Mouse (Mus musculus): ENCODE measurements around the gene Padi4.

DNA sequence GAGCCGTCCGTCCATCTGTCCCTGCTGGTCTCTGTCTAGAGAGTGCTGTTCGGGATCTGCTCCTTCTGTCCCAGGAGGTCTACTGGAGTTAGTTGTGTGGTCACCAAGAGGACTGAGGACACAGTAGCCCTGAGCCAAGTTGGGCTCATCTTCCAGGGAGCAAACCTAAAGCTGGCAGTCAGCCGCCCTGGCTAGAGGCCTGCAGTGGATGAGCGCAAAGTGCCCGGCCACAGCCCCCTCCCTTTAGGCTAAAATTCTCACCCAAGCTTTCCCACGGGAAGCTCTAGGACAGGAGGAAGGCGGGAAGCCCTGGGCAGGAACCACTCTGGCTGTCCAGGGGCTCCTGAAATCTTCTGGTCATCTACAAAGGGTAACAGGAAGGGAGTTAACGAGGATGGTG is 51.3 kb downstream of the Padi4 start:
- no peak for TF ChIP-seq USF2 (conservative IDR thresholded peaks at IDR 0.05; ENCODE audit: low read depth, low read length)
- no peak for TF ChIP-seq POLR2A (IDR thresholded peaks at IDR 0.05; ENCODE audit: low read depth, low read length)
- TF ChIP-seq NELFE (IDR thresholded peaks at IDR 0.05; ENCODE audit: low read depth, low read length), result no peak
- TF ChIP-seq CTCF (conservative IDR thresholded peaks at IDR 0.05 in 1 of 2, IDR thresholded peaks at IDR 0.05 in 1 of 2; ENCODE audit: low read depth in 2 of 2, low read length in 2 of 2), result no peak
- TF ChIP-seq HCFC1 (IDR thresholded peaks at IDR 0.05; ENCODE audit: low read depth, low read length), result no peak
- no peak for TF ChIP-seq UBTF (IDR thresholded peaks at IDR 0.05; ENCODE audit: low read depth, low read length)
- no peak for TF ChIP-seq POLR2AphosphoS2 (IDR thresholded peaks at IDR 0.05; ENCODE audit: low read depth, low read length)

All from CH12.LX (cell line).